Mouse (Mus musculus) ES-Bruce4 (cell line): ENCODE measurements around the gene Fancd2.

Source experiments
- CTCF ChIP-seq: IDR thresholded peaks from one replicate; pipeline ENCODE4 v1.8.1; 2011; ENCODE audit warnings: low read depth, low read length
- EP300 ChIP-seq: IDR thresholded peaks from 2 replicates; pipeline ENCODE4 v1.6.1; 2011; ENCODE audit warnings: low read depth, low read length; ENCODE audit not compliant: insufficient read depth
- POLR2A ChIP-seq: IDR thresholded peaks from one replicate; pipeline ENCODE4 v1.8.1; 2011; ENCODE audit warnings: low read length; ENCODE audit not compliant: insufficient read depth

DNA sequence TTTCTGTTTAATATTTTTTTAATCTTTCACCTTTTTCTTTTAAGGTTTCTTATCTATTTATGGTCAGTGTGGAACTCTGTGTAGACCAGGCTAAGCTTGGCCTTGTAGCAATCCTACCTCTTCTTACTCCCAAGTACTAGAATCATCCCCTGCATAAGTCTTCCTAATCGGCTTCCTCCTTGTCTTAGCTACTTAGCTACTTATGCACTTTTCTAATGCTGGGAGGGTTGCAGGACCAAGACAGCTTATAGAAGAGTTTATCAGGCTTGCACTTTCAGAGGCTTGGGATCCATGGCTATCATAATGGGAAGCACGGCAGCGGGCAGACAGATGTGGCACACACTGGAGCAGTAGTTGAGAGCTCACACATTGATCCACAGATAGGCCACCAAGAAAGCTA is 47.8 kb downstream of the Fancd2 start:
- no peak for TF ChIP-seq CTCF
- no peak for TF ChIP-seq POLR2A
- TF ChIP-seq EP300, result no peak
